Mouse (Mus musculus): ENCODE results near the gene Pex14. TPM values are rescaled to one million over a fixed set of nuclear protein-coding genes. Genes with fewer than 3 reads are reported as not detected.

Pex14 gene
- polyA plus RNA-seq, 1 experiment from 2014 or later: 49.2 TPM

DNA sequence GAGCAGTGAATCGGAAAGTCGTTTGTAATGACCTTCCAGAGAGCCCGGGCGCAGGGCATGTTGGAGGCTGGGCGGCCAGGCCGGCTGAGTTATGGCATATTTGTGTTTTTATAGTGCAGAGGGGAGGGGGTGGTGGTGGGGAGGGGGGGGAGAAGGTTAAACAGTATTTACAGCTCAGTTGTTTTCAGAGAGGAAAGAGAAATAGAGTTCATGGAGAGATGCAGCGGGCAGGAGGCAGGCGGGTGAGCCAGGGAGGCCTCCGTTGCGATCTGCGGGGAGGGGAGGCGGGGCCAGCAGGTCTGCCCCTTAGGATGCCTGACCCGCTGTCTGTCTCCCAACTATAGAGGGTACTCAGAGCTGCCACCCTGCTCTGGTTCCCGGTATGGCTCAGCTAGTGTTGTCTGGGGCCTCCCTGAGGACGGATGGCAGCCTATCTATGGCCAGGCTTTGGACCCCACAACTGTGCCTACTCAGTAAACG lies 177.4 kb downstream of the Pex14 start:
- Histone ChIP-seq H3K9me3 (no peaks in the 10 kb centered on the region), H3K4me2 (peak overlapping the region; percentile 47), H3K4me1 (peaks cover 69% of the 10 kb centered on the region), H3K27me3 (peaks cover 73% of the 10 kb centered on the region), H3K9ac (peak overlapping the region; percentile 44; the same call in 1 of the 2 replicates), H3K4me3 (replicated peaks) (0 out of 2 replicates have a peak overlapping the region, but pooled peaks have one; percentile 10), H3K36me3 (replicated peaks) (no peaks in the 10 kb centered on the region), H3K27ac (no peak overlapping the region)
- peak; percentile 45 for ATAC-seq (ENCODE audit: low FRiP score)
- WGBS: 6% methylated on average over 16 of the region's 16 CpGs

GRCm38 (mm10) chr4:148920610-148921009 lies 179.1 kb downstream of the Pex14 start:
- H3K9ac ChIP-seq: no peak overlapping the region
- WGBS: 57% methylated on average over 11 of the region's 11 CpGs
- no peaks in the 10 kb centered on the region for H3K9me3 ChIP-seq
- peaks cover 60% of the 10 kb centered on the region for H3K27me3 ChIP-seq
- no peaks in the 10 kb centered on the region for H3K36me3 ChIP-seq (replicated peaks)
- H3K27ac ChIP-seq: no peak overlapping the region
- no peak overlapping the region for H3K4me3 ChIP-seq (replicated peaks)
- no peak for ATAC-seq (ENCODE audit: low FRiP score)
- H3K4me1 ChIP-seq: peaks cover 61% of the 10 kb centered on the region
- H3K4me2 ChIP-seq: no peak overlapping the region

DNA sequence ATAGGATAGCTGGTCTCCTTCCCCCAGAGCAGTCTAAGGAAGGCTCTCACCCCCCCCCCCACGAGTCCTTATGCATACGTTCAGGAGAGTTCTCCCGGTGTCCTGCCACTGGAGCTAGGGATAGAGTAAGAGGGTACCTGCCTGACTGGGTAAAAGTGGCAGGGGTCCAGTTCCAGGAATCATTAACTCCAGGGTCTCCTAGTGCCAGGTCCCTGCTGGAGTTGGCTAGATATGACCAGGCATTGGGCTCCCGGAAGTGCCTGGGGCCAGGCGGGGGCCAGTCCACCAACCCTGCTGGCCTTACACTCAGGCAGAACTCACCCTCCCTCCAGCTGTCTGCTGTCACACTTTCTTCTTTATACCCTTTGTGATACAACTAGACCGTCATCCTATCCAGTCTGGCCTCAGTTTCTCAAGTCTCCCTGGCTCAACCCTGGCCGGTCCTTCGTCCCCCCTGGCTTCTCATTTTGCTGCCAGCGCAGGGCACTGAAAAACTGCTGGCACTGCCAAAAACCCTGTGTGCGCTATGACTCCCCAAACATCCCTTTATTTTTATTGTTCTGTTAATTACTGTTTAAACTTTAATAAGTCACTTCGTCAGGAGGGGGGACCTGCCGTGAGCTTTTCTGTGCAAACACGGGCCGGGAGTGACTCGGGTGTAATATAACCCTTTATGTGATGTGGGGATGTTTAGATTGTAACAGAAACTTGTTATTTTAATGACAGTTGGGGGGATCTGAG lies 180.8 kb downstream of the Pex14 start:
- no peak overlapping the region for H3K4me3 ChIP-seq (replicated peaks)
- peaks cover 48% of the 10 kb centered on the region for H3K27me3 ChIP-seq
- no peaks in the 10 kb centered on the region for H3K9me3 ChIP-seq
- H3K27ac ChIP-seq: no peak overlapping the region
- H3K4me2 ChIP-seq: no peak overlapping the region
- WGBS: 67% methylated on average over 15 of the region's 15 CpGs
- no peak overlapping the region for H3K9ac ChIP-seq
- peaks cover 58% of the 10 kb centered on the region for H3K4me1 ChIP-seq
- H3K36me3 ChIP-seq (replicated peaks): no peaks in the 10 kb centered on the region
- ATAC-seq (ENCODE audit: low FRiP score): no peak

GRCm38 (mm10) chr4:148915849-148916248 lies 183.8 kb downstream of the Pex14 start:
- Histone ChIP-seq H3K27me3 (peaks cover 44% of the 10 kb centered on the region), H3K4me3 (replicated peaks) (no peak overlapping the region), H3K4me1 (peaks cover 44% of the 10 kb centered on the region), H3K27ac (no peak overlapping the region), H3K36me3 (replicated peaks) (no peaks in the 10 kb centered on the region), H3K4me2 (no peak overlapping the region), H3K9ac (no peak overlapping the region), H3K9me3 (no peaks in the 10 kb centered on the region)
- no peak for ATAC-seq (ENCODE audit: low FRiP score)
- WGBS: 82% methylated on average over 14 of the region's 15 CpGs

DNA sequence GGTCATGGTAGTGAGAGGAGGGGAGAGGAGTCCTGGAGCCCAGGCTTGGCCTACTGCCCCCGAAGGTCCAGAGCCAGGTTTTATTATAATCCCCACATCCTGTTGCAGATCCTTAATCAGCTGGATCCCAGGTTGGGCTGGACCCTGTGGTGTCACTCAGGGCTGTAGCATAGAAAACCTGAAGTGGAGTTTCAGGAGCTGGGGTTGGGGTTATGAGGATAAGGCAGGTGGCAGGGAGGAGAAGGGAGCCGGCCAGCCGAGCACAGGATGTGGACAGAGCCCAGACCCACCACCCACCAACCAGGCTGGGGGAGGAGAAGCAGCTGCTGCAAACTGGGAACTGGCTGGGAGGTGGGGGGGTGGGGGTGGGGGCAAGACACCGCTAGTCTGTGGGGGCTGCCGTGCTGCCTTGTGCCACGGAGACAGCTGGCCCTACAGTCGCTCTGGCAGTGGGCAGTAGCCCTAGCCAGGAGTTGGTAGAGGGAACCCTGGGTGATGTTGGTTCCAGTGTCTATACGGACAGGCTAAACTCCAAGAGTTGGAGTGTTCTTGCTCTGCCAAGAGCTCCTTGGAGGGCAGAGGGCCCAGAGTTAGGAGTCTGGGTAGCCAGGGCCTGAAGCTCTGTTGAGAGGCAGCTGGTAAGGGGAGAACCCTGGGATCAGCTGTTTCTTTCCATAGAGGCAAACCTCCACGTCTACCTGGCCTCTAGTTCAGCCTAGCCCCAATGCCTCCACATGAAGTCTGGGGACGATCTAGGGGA lies 184.6 kb downstream of the Pex14 start:
- Histone ChIP-seq H3K36me3 (replicated peaks) (no peaks in the 10 kb centered on the region), H3K27me3 (peaks cover 42% of the 10 kb centered on the region), H3K4me3 (replicated peaks) (no peak overlapping the region), H3K4me1 (peaks cover 37% of the 10 kb centered on the region), H3K9me3 (no peaks in the 10 kb centered on the region), H3K9ac (no peak overlapping the region), H3K4me2 (no peak overlapping the region), H3K27ac (no peak overlapping the region)
- 42% methylated on average over 10 of the region's 10 CpGs for WGBS
- peak; percentile 77 for ATAC-seq (ENCODE audit: low FRiP score)

DNA sequence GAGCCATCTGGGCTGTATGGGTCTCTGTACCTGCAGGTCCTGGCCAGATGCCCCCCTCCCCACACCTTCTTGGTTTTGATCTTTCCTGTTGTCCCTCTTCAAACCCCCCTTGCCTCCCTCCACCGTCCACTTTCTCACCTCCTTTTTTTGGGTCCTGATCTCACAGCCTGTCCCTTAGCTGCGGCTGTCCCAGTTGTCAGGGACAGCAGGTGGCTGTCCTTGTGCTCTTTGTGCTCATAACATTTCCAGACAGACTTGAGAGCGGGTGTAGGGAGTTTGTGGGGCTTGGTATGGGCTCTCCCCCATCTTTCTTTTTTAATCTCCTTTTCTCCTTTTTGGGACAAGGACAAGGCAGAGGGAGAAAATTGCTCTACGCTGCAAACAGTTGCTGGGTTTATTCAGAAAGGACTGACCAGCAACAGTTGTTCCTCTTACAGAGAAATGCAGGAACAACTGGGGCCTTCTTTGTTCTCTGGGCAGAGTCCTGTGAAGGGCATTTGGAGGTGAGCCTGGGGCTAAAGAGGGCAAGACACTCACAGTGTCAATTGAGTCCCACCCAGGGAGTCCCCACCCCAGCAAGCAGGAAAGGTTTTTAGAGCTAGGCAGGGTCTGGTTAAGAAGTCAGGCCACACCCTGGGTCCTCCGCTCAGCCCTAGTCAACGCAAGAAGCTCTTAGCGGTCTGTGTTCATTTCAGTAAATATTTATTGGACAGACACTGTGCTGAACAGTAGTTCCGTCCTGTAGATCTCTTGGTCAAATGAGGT lies 186.7 kb downstream of the Pex14 start:
- peaks cover 41% of the 10 kb centered on the region for H3K4me1 ChIP-seq
- H3K9me3 ChIP-seq: no peaks in the 10 kb centered on the region
- peaks cover 36% of the 10 kb centered on the region for H3K27me3 ChIP-seq
- H3K36me3 ChIP-seq (replicated peaks): no peaks in the 10 kb centered on the region
- WGBS: 49% methylated on average over 8 of the region's 8 CpGs
- H3K9ac ChIP-seq: no peak overlapping the region
- H3K4me2 ChIP-seq: no peak overlapping the region
- no peak overlapping the region for H3K27ac ChIP-seq
- no peak overlapping the region for H3K4me3 ChIP-seq (replicated peaks)
- ATAC-seq (ENCODE audit: low FRiP score): no peak

- Histone ChIP-seq H3K4me3 (replicated peaks) (no peak overlapping the region), H3K4me1 (peaks cover 41% of the 10 kb centered on the region), H3K27me3 (peaks cover 28% of the 10 kb centered on the region), H3K27ac (no peak overlapping the region), H3K36me3 (replicated peaks) (no peaks in the 10 kb centered on the region), H3K4me2 (no peak overlapping the region), H3K9me3 (no peaks in the 10 kb centered on the region), H3K9ac (no peak overlapping the region)
- no peak for ATAC-seq (ENCODE audit: low FRiP score)
- WGBS: 70% methylated on average over 7 of the region's 7 CpGs
These were observed 187.5 kb downstream of the Pex14 start for GRCm38 (mm10) chr4:148912134-148912533.

Other genes with a start within 250 kb of the Pex14 start
- 24.2 and 26.4 TPM in 2 replicates for gene Dffa, start 4.3 kb upstream of the Pex14 start, polyA plus RNA-seq (2016; fragmentation: Nextera tagmentation; extraction: Ambion mirVana)
- gene Cort, start 26.9 kb upstream of the Pex14 start, polyA plus RNA-seq (2016; fragmentation: Nextera tagmentation; extraction: Ambion mirVana): 0.60 TPM in 1 of 2 replicates, not detected in the other
- gene Cenps, start 37.8 kb upstream of the Pex14 start, polyA plus RNA-seq (2016; fragmentation: Nextera tagmentation; extraction: Ambion mirVana): 49.7 and 51.1 TPM in 2 replicates
- 110 and 118 TPM in 2 replicates for gene Pgd, start 66.9 kb upstream of the Pex14 start, polyA plus RNA-seq (2016; fragmentation: Nextera tagmentation; extraction: Ambion mirVana)
- 123 and 124 TPM in 2 replicates for gene Kif1b, start 207.8 kb upstream of the Pex14 start, polyA plus RNA-seq (2016; fragmentation: Nextera tagmentation; extraction: Ambion mirVana)

Data from forebrain, embryonic 12.5 days (tissue).